Mouse (Mus musculus) adrenal gland, adult 8-10 months (tissue): ENCODE data around the gene Tmem110. TPM values are rescaled to one million over a fixed set of nuclear protein-coding genes. Genes with fewer than 3 reads are reported as not detected.

Source experiments
- DNase-seq: peaks from one replicate; pipeline ENCODE4 v3.0.0; 2022
- total RNA-seq, 4 experiments: library from RNA; stranded (reverse); gene quantifications; 2 replicates each; pipeline ENCODE4 v1.2.4; 2022

Tmem110 gene
- total RNA-seq, 4 experiments from 2014 or later = 20.1 to 23.7 (median 22.8) TPM

- no peak for DNase-seq
Observed at GRCm38 (mm10) chr14:30865311-30865710, 39.9 kb downstream of the Tmem110 start.

- DNase-seq = peak; percentile 52
Observed at GRCm38 (mm10) chr14:30867042-30867441, 41.7 kb downstream of the Tmem110 start.

GRCm38 (mm10) chr14:30868826-30869225 lies 43.4 kb downstream of the Tmem110 start:
- no peak for DNase-seq

GRCm38 (mm10) chr14:30869391-30869801 lies 44.0 kb downstream of the Tmem110 start:
- no peak for DNase-seq

- DNase-seq = no peak
Observed at GRCm38 (mm10) chr14:30870206-30871147, 45.1 kb downstream of the Tmem110 start.

- no peak for DNase-seq
Observed at GRCm38 (mm10) chr14:30874095-30874700, 48.8 kb downstream of the Tmem110 start.

GRCm38 (mm10) chr14:30875130-30875865 lies 49.9 kb downstream of the Tmem110 start:
- no peak for DNase-seq

- no peak for DNase-seq
Observed at GRCm38 (mm10) chr14:30875955-30876354, 50.6 kb downstream of the Tmem110 start.

GRCm38 (mm10) chr14:30876451-30876850 lies 51.1 kb downstream of the Tmem110 start:
- no peak for DNase-seq

- no peak for DNase-seq
Observed at GRCm38 (mm10) chr14:30877827-30878226, 52.4 kb downstream of the Tmem110 start.

GRCm38 (mm10) chr14:30878958-30879571 lies 53.7 kb downstream of the Tmem110 start, which contains the start of gene Mustn1:
Gene Mustn1 (plus strand): TSS chr14:30879200.
- no peak for DNase-seq

- no peak for DNase-seq
Observed at GRCm38 (mm10) chr14:30879794-30880193, 54.4 kb downstream of the Tmem110 start.

GRCm38 (mm10) chr14:30880251-30880650 lies 54.9 kb downstream of the Tmem110 start:
- no peak for DNase-seq

GRCm38 (mm10) chr14:30880811-30881717 lies 55.7 kb downstream of the Tmem110 start:
- DNase-seq = no peak

GRCm38 (mm10) chr14:30881718-30882108 lies 56.3 kb downstream of the Tmem110 start:
- DNase-seq = no peak

GRCm38 (mm10) chr14:30885298-30885697 lies 59.9 kb downstream of the Tmem110 start:
- no peak for DNase-seq

GRCm38 (mm10) chr14:30886204-30886603 lies 60.8 kb downstream of the Tmem110 start, which contains the start of gene Itih4:
Gene Itih4 (plus strand): TSS chr14:30886476.
- no peak for DNase-seq

- DNase-seq = peak; percentile 60
Observed at GRCm38 (mm10) chr14:30888271-30888732, 62.9 kb downstream of the Tmem110 start.

- DNase-seq = no peak
Observed at GRCm38 (mm10) chr14:30899972-30900371, 74.6 kb downstream of the Tmem110 start.

GRCm38 (mm10) chr14:30902628-30903027 lies 77.2 kb downstream of the Tmem110 start:
- DNase-seq = no peak

- no peak for DNase-seq
Observed at GRCm38 (mm10) chr14:30903036-30903435, 77.6 kb downstream of the Tmem110 start.
